Mouse (Mus musculus) left cerebral cortex, postnatal 25 days (tissue): ENCODE results near the gene Araf. TPM values are rescaled to one million over a fixed set of nuclear protein-coding genes. Genes with fewer than 3 reads are reported as not detected.
A peak's percentile ranks its signal among the peaks of the same experiment; 100 is the strongest.
"Not testable (repeated sequence)": the region's sequence is repeated elsewhere in the genome, so short reads cannot be mapped to it uniquely, and the experiment has no call there.

ENCODE experiments used
- DNase-seq, 2 experiments: peaks; one replicate each; pipeline ENCODE4 v3.0.0; 2022; ENCODE audit warnings: low spot score in 2 of 2, mixed read lengths in 1 of 2
- intact Hi-C: fragments of 180-260 bp; cut with DNase I; formaldehyde crosslinking; loops from one replicate; pipeline ENCODE4 v1.15.1; 2025
- total RNA-seq, 2 experiments: library from RNA; stranded (reverse); gene quantifications; 2 replicates each; pipeline ENCODE4 v1.2.3; 2021

Araf gene
- total RNA-seq = 100 to 1,000 TPM; 183 to 190 TPM

- DNase-seq = no peak
- intact Hi-C loops = no loop called here
These were observed at the start of gene Araf for GRCm38 (mm10) chrX:20797681-20798080. TSS of gene Araf (plus strand) at chrX:20797814.

GRCm38 (mm10) chrX:20748829-20749228 lies 48.8 kb upstream of the Araf start:
- intact Hi-C loops = no loop called here
- no peak for DNase-seq

GRCm38 (mm10) chrX:20761201-20761600 lies 36.4 kb upstream of the Araf start:
- no peak for DNase-seq
- intact Hi-C loops = no loop called here

GRCm38 (mm10) chrX:20770697-20771381 lies 26.8 kb upstream of the Araf start:
- intact Hi-C loops = loop anchor here (5.0 kb wide), 2 partner anchors 84 to 109 kb away; partner anchors contain the start of gene Cdk16
- DNase-seq = peak; percentile 76 to 82

GRCm38 (mm10) chrX:20771666-20772065 lies 25.9 kb upstream of the Araf start:
- intact Hi-C loops = loop anchor here (5.0 kb wide), 2 partner anchors 84 to 109 kb away; partner anchors contain the start of gene Cdk16
- no peak for DNase-seq

GRCm38 (mm10) chrX:20775271-20776016 lies 22.2 kb upstream of the Araf start:
- intact Hi-C loops = no loop called here
- no peak for DNase-seq

GRCm38 (mm10) chrX:20777619-20778018 lies 20.0 kb upstream of the Araf start:
- no peak for DNase-seq
- intact Hi-C loops = no loop called here

- intact Hi-C loops = no loop called here
- no peak for DNase-seq
These were observed 10.3 kb upstream of the Araf start for GRCm38 (mm10) chrX:20787309-20787708.

DNA sequence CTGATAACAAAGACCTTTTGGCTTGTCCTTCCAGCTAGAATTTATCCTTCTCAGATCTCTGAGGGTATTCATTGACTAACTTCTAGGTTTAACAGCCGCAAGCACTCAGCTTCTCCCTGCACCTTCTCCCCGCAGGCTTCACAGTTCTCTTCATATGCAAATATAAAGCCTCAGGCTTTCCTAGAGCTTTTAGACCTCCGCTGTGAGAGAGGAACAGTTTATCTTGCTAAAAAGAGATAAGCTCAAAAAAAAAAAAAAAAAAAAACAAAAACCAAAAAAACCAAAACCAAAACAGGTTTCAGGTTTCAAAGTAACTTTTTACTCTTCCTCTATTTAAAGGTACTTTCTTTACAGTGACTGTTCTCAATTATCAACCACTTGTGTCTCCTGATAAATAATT lies 5.2 kb upstream of the Araf start:
- intact Hi-C loops = no loop called here
- DNase-seq = no peak

DNA sequence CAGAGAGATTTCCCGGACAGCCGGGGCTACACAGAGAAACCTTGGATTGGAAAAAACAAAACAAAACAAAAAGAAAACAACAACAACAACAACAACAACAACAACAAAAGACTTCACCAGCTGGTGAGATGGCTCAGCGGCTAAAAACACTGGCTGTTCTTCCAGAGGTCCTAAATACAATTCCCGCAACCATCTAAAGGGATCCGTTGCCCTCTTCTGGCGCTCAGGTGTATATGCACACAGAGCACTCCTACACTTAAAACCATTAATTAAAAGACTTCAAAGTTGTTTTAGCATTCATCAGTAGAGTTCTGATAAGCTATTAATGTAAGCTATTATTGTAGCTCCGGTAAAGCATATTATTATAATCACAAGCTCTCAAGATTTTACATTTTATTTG lies 4.4 kb upstream of the Araf start:
- DNase-seq = no peak

DNA sequence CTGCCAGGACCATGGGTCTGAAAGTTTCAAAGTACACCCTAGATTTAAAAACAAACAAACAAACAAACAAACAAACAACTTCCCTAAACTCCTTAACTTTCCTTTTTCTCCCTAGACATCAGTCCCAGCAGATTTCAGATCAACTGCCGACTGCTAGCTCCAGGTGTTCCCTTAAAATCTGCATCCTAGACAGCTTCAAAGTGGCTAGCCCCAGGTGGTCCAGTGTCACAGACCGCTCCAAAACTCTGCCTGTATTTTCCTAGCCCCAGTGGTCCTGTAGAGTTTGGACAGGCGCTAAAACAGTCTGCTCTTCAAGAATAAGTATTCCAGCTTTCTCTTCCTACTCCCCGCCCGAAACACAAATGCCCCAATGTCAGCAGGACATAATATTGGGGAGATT lies 3.4 kb upstream of the Araf start:
- DNase-seq = no peak
- intact Hi-C loops = no loop called here

More for the DNA sequence above, 4.4 kb upstream of the Araf start:
- intact Hi-C loops = no loop called here

DNA sequence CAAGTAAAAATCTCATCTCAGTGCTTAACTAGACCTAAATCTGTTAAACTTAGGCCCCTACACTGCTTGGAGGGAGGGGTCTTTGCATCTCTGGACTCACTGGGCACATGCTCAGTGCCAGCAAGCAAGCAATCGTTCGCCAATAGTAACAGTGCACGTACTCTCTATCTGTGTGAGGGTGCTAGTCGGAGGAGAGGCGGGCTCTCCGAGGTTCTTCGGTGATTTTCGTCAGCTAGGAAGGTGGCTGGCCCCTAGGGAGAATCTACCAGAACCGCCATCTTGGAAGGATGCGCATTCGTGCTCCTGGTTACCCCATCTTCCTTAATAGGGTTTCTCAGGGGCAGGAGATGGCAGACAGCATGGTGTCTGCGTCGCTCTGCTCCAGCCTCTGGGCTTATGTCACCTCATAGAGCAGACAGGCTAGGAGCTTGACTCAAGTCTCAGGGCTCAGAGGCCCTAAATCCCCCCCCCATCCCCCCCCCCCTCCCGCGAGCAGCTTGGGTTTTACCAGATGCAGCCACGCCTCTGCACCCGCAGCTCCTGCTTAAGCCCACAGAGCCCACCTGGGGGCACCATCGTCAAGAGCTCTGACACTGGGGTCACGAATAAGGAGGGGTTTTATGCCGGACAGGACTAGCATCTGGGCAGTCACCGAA lies 655 bp downstream of the Araf start:
- intact Hi-C loops = no loop called here
- peak; percentile 82 to 91 for DNase-seq

DNA sequence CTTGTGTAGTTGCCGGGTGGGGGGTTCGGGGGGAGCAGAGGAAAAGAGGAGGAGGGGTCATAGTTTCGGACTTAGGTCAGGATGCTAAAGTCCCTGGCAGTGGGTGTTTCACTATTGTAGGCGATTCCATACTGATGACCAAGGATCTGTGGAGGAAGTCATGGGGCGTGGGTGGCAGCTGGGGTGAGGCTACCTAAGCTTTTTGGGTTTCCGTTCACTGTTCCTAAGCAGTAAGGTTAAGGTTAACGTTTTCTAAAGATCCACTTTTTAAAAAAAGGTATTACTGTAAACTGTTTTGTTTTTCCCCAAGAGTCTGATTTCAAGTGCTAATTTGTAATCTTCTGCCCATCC lies 1.2 kb downstream of the Araf start:
- intact Hi-C loops = loop anchor here (1.0 kb wide), 1 partner anchor 21 kb away; no protein-coding TSS in a partner anchor
- no peak for DNase-seq

GRCm38 (mm10) chrX:20801456-20801855 lies 3.8 kb downstream of the Araf start:
- intact Hi-C loops = no loop called here
- DNase-seq = no peak

DNA sequence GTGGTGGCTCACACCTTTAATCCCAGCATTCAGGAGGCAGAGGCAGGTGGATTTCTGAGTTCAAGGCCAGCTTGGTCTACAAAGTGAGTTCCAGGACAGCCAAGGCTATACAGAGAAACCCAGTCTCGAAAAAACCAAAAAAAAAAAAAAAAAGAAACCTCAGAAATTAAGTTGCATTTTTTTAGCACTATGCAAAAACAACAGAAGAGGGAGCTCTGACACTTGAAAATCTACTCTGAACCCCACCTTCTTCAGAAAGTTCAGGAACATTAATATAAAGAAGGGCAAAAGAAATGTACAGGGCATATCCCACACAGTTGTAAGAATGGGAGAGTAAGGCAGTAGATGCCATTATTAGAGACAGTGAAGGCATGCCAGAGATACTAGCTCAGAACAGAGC lies 6.7 kb downstream of the Araf start:
- intact Hi-C loops = not testable (repeated sequence)

DNA sequence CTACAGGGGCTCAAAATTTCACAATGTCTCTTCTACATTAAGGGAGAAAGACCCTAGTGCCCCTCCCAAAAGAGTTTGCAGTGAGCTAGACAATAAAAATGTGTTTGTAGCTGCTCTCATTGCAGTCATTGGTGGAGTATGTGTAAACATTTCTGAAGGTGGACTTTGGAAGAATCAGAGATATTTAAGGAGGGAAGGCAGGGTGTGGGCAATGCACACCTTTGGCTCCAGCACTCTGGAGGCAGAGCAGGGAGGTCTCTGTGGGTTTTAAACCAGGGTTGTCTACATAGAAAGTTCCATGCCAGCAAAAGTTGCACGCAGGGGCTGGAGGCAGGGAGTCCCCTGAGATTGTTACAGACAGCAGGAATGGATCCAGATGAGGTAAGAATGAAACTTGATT lies 8.7 kb downstream of the Araf start:
- no peak for DNase-seq
- intact Hi-C loops = no loop called here

More for the DNA sequence above, 6.7 kb downstream of the Araf start:
- not testable (repeated sequence) for DNase-seq

GRCm38 (mm10) chrX:20816974-20817373 lies 19.4 kb downstream of the Araf start:
- DNase-seq = peak in 1 of 2 experiments; percentile 63
- intact Hi-C loops = no loop called here

GRCm38 (mm10) chrX:20819204-20819628 lies 21.6 kb downstream of the Araf start:
- peak; percentile 69 to 80 for DNase-seq
- intact Hi-C loops = loop anchor here (1.0 kb wide), 2 partner anchors 20 to 157 kb away; no protein-coding TSS in a partner anchor

GRCm38 (mm10) chrX:20819708-20820426 lies 22.3 kb downstream of the Araf start:
- DNase-seq = peak; percentile 24 to 47
- intact Hi-C loops = loop anchor here (1.0 kb wide), 2 partner anchors 21 to 158 kb away; no protein-coding TSS in a partner anchor

DNA sequence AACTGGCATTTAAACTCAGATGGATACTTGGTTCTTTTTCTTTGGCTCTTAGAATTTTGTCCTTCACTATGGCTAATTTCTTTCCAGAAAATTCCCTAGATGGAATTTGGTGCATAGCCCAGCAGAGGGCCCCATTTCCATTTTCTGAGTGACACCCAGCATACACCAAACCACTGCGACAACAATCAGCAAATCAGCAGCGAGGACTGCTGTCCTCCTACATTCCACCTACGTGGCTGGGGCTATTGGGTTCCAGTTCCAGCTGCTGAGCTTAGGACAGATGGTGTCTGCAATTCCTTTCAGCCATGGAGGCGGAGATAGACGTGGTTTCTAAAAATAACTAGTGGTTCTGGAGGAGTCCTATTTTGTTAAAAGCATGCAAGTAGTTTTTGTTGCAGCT lies 31.3 kb downstream of the Araf start:
- DNase-seq = peak; percentile 74 to 94
- intact Hi-C loops = loop anchor here (2.0 to 5.0 kb wide), 2 partner anchors 92 to 118 kb away; partner anchors contain the start of gene Syn1
